Mouse (Mus musculus) heart, adult 9 months (tissue): ENCODE data around the gene Rbfox1.

Source experiments
- DNase-seq, 2 experiments: peaks; one replicate each; pipeline ENCODE4 v3.0.0; 2022; ENCODE audit warnings: low spot score in 2 of 2

The Rbfox1 gene

GRCm38 (mm10) chr16:6813871-6814270 is 928.7 kb downstream of the Rbfox1 start:
- DNase-seq = no peak

- peak in 1 of 2 experiments; percentile 0 for DNase-seq
Measured at GRCm38 (mm10) chr16:6821741-6822140, 936.6 kb downstream of the Rbfox1 start.

GRCm38 (mm10) chr16:6829892-6830524 is 944.9 kb downstream of the Rbfox1 start:
- no peak for DNase-seq

GRCm38 (mm10) chr16:6833486-6833885 is 948.3 kb downstream of the Rbfox1 start:
- no peak for DNase-seq

- no peak for DNase-seq
Measured at GRCm38 (mm10) chr16:6835051-6835450, 949.9 kb downstream of the Rbfox1 start.

- peak; percentile 49 to 55 for DNase-seq
Measured at GRCm38 (mm10) chr16:6839299-6839995, 954.3 kb downstream of the Rbfox1 start.

GRCm38 (mm10) chr16:6840007-6840406 is 954.9 kb downstream of the Rbfox1 start:
- no peak for DNase-seq

GRCm38 (mm10) chr16:6840461-6840860 is 955.3 kb downstream of the Rbfox1 start:
- no peak for DNase-seq

- DNase-seq = no peak
Measured at GRCm38 (mm10) chr16:6842066-6842785, 957.1 kb downstream of the Rbfox1 start.

GRCm38 (mm10) chr16:6844659-6845058 is 959.5 kb downstream of the Rbfox1 start:
- no peak for DNase-seq

- DNase-seq = no peak
Measured at GRCm38 (mm10) chr16:6851393-6851792, 966.2 kb downstream of the Rbfox1 start.

- no peak for DNase-seq
Measured at GRCm38 (mm10) chr16:6853796-6854195, 968.6 kb downstream of the Rbfox1 start.

GRCm38 (mm10) chr16:6861656-6862055 is 976.5 kb downstream of the Rbfox1 start:
- no peak for DNase-seq

GRCm38 (mm10) chr16:6882683-6883430 is 997.7 kb downstream of the Rbfox1 start:
- no peak for DNase-seq

GRCm38 (mm10) chr16:6883798-6884197 is 998.6 kb downstream of the Rbfox1 start:
- no peak for DNase-seq

GRCm38 (mm10) chr16:6885617-6886016 is 1000.5 kb downstream of the Rbfox1 start:
- no peak for DNase-seq

- peak in 1 of 2 experiments; percentile 24 for DNase-seq
Measured at GRCm38 (mm10) chr16:6889221-6889620, 1004.1 kb downstream of the Rbfox1 start.

GRCm38 (mm10) chr16:6897734-6898133 is 1012.6 kb downstream of the Rbfox1 start:
- no peak for DNase-seq

GRCm38 (mm10) chr16:6900006-6900405 is 1014.9 kb downstream of the Rbfox1 start:
- no peak for DNase-seq

GRCm38 (mm10) chr16:6904984-6905383 is 1019.8 kb downstream of the Rbfox1 start:
- DNase-seq = no peak

GRCm38 (mm10) chr16:6906001-6906400 is 1020.8 kb downstream of the Rbfox1 start:
- no peak for DNase-seq

GRCm38 (mm10) chr16:6907550-6907949 is 1022.4 kb downstream of the Rbfox1 start:
- DNase-seq = no peak
